Mouse (Mus musculus) kidney, embryonic 16.5 days (tissue): ENCODE results near the gene BC052040. TPM values are rescaled to one million over a fixed set of nuclear protein-coding genes. Genes with fewer than 3 reads are reported as not detected.

Source experiments
- ATAC-seq: fragments of 200-750 bp; cut with Nextera tagmentation; 2 replicates; pipeline ENCODE4 v1.8.0; 2017; ENCODE audit warnings: moderate TSS enrichment; ENCODE audit not compliant: low FRiP score, low TSS enrichment
- H3K27ac ChIP-seq: fragments of 300-500 bp; sonication (generic); 2 replicates; pipeline ENCODE4 v1.5.1; 2014; ENCODE audit warnings: low read length
- H3K27me3 ChIP-seq: fragments of 300-500 bp; sonication (generic); 2 replicates; pipeline ENCODE4 v1.6.1; 2014; ENCODE audit warnings: low read length, control low read depth, mixed read lengths; ENCODE audit not compliant: insufficient read depth
- H3K36me3 ChIP-seq: fragments of 300-500 bp; sonication (generic); 2 replicates; pipeline ENCODE4 v1.6.1; 2014; ENCODE audit warnings: low read length, control low read depth, mixed read lengths; ENCODE audit not compliant: insufficient read depth
- H3K4me1 ChIP-seq: fragments of 300-500 bp; sonication (generic); 2 replicates; pipeline ENCODE4 v1.6.1; 2014; ENCODE audit warnings: low read length, control low read depth, mixed read lengths; ENCODE audit not compliant: insufficient read depth
- H3K4me2 ChIP-seq: fragments of 300-500 bp; sonication (generic); replicated peaks from 2 replicates; pipeline ENCODE4 v1.6.1; 2014; ENCODE audit warnings: low read depth, low read length
- H3K4me3 ChIP-seq: fragments of 300-500 bp; sonication (generic); 2 replicates; pipeline ENCODE4 v1.5.1; 2014; ENCODE audit warnings: mild to moderate bottlenecking, low read length
- H3K9ac ChIP-seq: fragments of 300-500 bp; sonication (generic); replicated peaks from 2 replicates; pipeline ENCODE4 v1.6.1; 2014; ENCODE audit warnings: low read length
- H3K9me3 ChIP-seq: fragments of 300-500 bp; sonication (generic); 2 replicates; pipeline ENCODE4 v1.6.1; 2016; ENCODE audit warnings: low read length, control low read depth
- WGBS: fragments of 180-500 bp; shearing (Covaris S2); extraction: QIAGEN DNeasy Blood & Tissue Kit; methylation state at CpG from one replicate; pipeline ENCODE4 v1.1.7; 2014; 5-methylcytosine and 5-hydroxymethylcytosine counted together
- polyA plus RNA-seq: library from polyadenylated mRNA; unstranded; fragments of >200 nt; fragmentation: Nextera tagmentation; extraction: Ambion mirVana; gene quantifications from 2 replicates; pipeline ENCODE4 v1.2.1, GENCODE M21; 2015

Gene BC052040
- polyA plus RNA-seq, 1 experiment from 2014 or later = 15.4 TPM

DNA sequence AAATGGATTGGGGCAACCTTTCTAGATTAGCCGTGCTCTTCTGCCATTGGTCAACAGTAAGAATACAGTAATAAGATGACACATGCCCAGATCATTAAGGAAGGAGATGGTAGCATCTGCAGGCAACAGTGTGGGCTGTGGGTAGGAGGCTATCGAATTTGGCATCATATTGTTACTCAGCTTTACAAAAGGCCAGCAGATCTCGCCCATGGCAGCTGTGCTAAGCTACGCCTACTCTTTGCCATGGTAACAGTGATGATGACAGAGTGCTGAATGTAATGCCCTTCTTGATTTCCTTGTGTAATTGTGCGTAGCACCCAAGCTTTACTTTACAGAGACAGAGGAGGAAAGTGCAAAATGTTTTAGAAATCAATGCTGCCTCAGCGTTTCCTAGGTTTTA, 106.8 kb downstream of the BC052040 start:
- ATAC-seq = peak; percentile 77
- H3K36me3 ChIP-seq = 0 out of 2 replicates have a peak, but pooled peaks cover 4% of the 10 kb centered on the region
- 67% methylated on average over 6 of the region's 6 CpGs for WGBS
- H3K9ac ChIP-seq = no peak overlapping the region
- H3K27me3 ChIP-seq = no peaks in the 10 kb centered on the region
- H3K4me1 ChIP-seq = peaks cover 16% of the 10 kb centered on the region
- no peak overlapping the region for H3K27ac ChIP-seq
- H3K4me2 ChIP-seq = no peak overlapping the region
- no peak overlapping the region for H3K4me3 ChIP-seq
- no peaks in the 10 kb centered on the region for H3K9me3 ChIP-seq

DNA sequence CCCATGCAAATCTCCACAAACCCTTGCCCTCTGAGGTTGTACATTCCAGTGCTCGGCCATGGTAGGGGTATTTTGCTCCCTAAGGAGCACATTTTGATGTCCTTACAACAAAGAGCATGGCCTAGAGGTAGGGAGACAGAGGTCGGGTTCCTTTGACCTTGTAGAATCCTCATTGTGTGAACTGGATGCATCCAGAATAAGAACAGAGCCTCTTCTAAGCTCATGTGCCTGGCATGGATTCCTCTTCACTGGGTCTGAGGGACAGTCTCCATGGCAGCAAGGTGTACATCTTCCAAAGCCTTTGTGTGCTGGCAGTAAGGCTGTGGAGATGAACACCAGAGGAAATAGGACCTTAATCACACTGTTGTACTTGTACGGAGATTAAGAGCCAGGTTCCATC, 112.3 kb downstream of the BC052040 start:
- 81% methylated on average over 3 of the region's 3 CpGs for WGBS

DNA sequence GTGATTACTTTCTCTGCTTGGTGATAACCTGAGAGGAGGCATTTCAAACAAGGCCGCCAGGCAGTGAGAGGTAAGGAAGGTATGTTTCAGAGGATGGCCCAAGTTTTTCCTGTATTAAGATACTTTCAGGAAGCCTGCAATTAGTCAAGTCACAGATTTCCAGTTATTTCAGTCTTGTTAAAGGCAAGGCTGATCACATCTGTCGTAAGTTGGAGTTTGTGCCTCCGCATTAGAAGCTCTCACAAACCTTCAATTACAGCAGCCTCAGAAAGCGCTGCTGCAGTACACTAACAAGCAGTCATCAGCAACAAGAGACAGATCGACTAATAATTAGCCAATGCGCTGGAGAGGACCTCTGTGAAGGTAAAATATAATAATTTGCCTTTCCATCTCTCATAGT, 112.9 kb downstream of the BC052040 start:
- ATAC-seq = no peak
- Histone ChIP-seq H3K9me3 (no peaks in the 10 kb centered on the region), H3K9ac (no peak overlapping the region), H3K4me3 (no peak overlapping the region), H3K4me1 (no peaks in the 10 kb centered on the region), H3K27ac (no peak overlapping the region), H3K4me2 (no peak overlapping the region), H3K36me3 (0 out of 2 replicates have a peak, but pooled peaks cover 4% of the 10 kb centered on the region), H3K27me3 (no peaks in the 10 kb centered on the region)
- 91% methylated on average over 6 of the region's 6 CpGs for WGBS

More for the DNA sequence above, 112.3 kb downstream of the BC052040 start:
- Histone ChIP-seq H3K4me2 (no peak overlapping the region), H3K27ac (no peak overlapping the region), H3K9me3 (no peaks in the 10 kb centered on the region), H3K36me3 (0 out of 2 replicates have a peak, but pooled peaks cover 4% of the 10 kb centered on the region), H3K4me3 (no peak overlapping the region), H3K9ac (no peak overlapping the region), H3K4me1 (no peaks in the 10 kb centered on the region), H3K27me3 (no peaks in the 10 kb centered on the region)
- ATAC-seq = no peak

DNA sequence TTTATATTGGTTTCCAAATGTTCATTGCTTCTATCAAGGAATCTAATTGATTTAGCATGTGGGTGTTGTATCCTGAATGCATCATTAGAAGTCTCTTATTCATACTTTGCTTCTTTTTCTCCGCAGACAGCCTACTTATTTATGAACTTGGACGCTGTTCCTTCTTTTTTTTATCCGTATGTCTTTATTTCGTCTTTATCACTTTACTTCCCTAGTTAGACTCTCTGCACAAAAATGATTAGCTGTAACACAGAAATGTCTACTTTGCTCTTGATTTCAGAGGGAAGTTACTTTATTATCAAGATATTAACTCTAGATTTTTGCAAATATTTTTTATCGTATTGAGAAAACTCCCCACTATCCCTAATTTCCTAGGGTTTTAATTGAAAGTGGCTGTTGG, 117.5 kb downstream of the BC052040 start:
- Histone ChIP-seq H3K9me3 (0 out of 2 replicates have a peak, but pooled peaks cover 5% of the 10 kb centered on the region), H3K27ac (no peak overlapping the region), H3K4me3 (no peak overlapping the region), H3K4me2 (no peak overlapping the region), H3K9ac (no peak overlapping the region), H3K4me1 (no peaks in the 10 kb centered on the region), H3K27me3 (no peaks in the 10 kb centered on the region), H3K36me3 (no peaks in the 10 kb centered on the region)
- 80% methylated on average over 5 of the region's 5 CpGs for WGBS
- no peak for ATAC-seq

- H3K9me3 ChIP-seq = 0 out of 2 replicates have a peak, but pooled peaks cover 5% of the 10 kb centered on the region
- H3K4me3 ChIP-seq = no peak overlapping the region
- no peak overlapping the region for H3K27ac ChIP-seq
- H3K36me3 ChIP-seq = no peaks in the 10 kb centered on the region
- WGBS = 36% methylated on average over 5 of the region's 5 CpGs
- no peaks in the 10 kb centered on the region for H3K4me1 ChIP-seq
- H3K27me3 ChIP-seq = no peaks in the 10 kb centered on the region
- no peak overlapping the region for H3K9ac ChIP-seq
- H3K4me2 ChIP-seq = no peak overlapping the region
- no peak for ATAC-seq
Observed at GRCm38 (mm10) chr2:115702610-115703009, 121.1 kb downstream of the BC052040 start.

DNA sequence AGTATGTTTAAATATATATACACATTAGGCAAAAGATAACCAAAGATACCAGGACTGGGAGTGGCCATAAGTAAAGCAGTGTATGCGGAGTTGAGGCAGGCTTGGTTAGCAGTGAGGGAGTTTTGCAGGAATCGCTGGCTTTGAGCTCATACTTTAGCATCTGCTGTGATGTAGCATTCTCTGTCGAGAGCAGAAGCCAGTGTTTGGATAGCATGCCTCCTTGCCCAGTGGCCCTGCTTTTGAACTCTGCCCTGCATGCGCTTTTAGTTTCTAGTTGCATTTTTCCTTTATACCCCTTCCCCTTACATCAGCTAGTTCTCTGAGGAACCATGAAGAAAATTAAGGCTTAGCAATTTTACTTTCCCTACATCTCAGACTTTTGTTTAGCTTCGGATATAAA, 136.0 kb downstream of the BC052040 start:
- H3K27ac ChIP-seq = peak overlapping the region; percentile 77
- ATAC-seq = peak; percentile 56; the same call in 1 of the 2 replicates
- WGBS = 31% methylated on average over 5 of the region's 5 CpGs

DNA sequence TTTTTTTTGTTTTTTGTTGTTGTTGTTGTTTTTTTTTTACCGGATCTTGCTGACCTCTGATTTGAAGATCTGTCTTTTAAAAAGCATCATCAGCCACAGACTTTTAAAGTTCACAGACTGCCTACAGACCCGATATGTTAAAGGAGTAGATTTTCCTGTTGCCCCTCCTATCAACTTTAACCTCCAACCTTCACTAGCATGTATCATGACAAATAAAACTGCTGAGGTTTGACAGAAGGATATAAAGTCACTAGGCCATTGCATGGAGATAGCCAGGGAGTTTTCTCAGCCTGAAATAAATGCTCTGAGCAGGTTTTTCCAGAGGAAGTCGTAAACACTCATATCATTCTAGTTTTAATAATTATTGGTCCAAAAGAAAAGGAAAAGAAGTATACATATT, 136.5 kb downstream of the BC052040 start:
- Histone ChIP-seq H3K9ac (no peak overlapping the region), H3K4me1 (peaks cover 22% of the 10 kb centered on the region), H3K9me3 (peaks cover 18% of the 10 kb centered on the region), H3K4me3 (no peak overlapping the region), H3K27ac (no peak overlapping the region), H3K4me2 (no peak overlapping the region), H3K36me3 (peaks cover 16% of the 10 kb centered on the region; the same call in 1 of the 2 replicates), H3K27me3 (no peaks in the 10 kb centered on the region)
- ATAC-seq = peak; percentile 86; the same call in 1 of the 2 replicates
- WGBS = 17% methylated on average over 3 of the region's 3 CpGs

More for the DNA sequence above, 136.0 kb downstream of the BC052040 start:
- H3K9ac ChIP-seq = no peak overlapping the region
- peaks cover 18% of the 10 kb centered on the region for H3K9me3 ChIP-seq
- H3K4me2 ChIP-seq = no peak overlapping the region
- no peak overlapping the region for H3K4me3 ChIP-seq
- H3K36me3 ChIP-seq = peaks cover 16% of the 10 kb centered on the region; the same call in 1 of the 2 replicates
- peaks cover 19% of the 10 kb centered on the region for H3K4me1 ChIP-seq
- no peaks in the 10 kb centered on the region for H3K27me3 ChIP-seq

DNA sequence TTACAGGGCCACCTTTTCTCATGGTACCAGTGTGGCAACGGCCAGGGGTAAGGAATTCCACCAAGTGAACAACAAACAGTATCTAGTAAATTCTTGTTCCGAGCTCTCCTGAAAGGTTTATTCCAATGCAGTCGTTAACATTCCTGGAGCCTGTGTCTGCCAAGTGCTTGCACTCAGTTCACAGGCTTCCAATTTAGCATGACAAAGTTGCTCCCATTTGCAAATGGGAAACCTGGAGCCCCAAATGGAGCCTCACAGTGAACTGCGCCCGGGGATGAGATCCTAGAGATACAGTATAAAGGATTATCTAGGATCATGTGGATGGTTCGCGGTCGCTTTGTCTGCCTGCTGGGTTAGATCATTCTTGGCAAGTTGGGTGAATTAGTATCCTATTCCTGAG, 141.9 kb downstream of the BC052040 start:
- no peak for ATAC-seq
- H3K4me3 ChIP-seq = no peak overlapping the region
- 44% methylated on average over 8 of the region's 8 CpGs for WGBS

GRCm38 (mm10) chr2:115724216-115724615, 142.7 kb downstream of the BC052040 start:
- peaks cover 22% of the 10 kb centered on the region; the same call in 1 of the 2 replicates for H3K36me3 ChIP-seq
- no peak overlapping the region for H3K4me3 ChIP-seq
- peaks cover 21% of the 10 kb centered on the region for H3K4me1 ChIP-seq
- H3K4me2 ChIP-seq = no peak overlapping the region
- no peak overlapping the region for H3K27ac ChIP-seq
- no peak overlapping the region for H3K9ac ChIP-seq
- H3K9me3 ChIP-seq = peaks cover 18% of the 10 kb centered on the region
- ATAC-seq = peak; percentile 29; the same call in 1 of the 2 replicates
- WGBS = 43% methylated on average over 6 of the region's 6 CpGs
- no peaks in the 10 kb centered on the region for H3K27me3 ChIP-seq

More for the DNA sequence above, 141.9 kb downstream of the BC052040 start:
- no peak overlapping the region for H3K27ac ChIP-seq
- peaks cover 21% of the 10 kb centered on the region for H3K4me1 ChIP-seq
- H3K9me3 ChIP-seq = peaks cover 18% of the 10 kb centered on the region
- no peak overlapping the region for H3K4me2 ChIP-seq
- peaks cover 22% of the 10 kb centered on the region; the same call in 1 of the 2 replicates for H3K36me3 ChIP-seq
- H3K27me3 ChIP-seq = no peaks in the 10 kb centered on the region
- no peak overlapping the region for H3K9ac ChIP-seq

- peaks cover 21% of the 10 kb centered on the region for H3K4me1 ChIP-seq
- no peaks in the 10 kb centered on the region for H3K27me3 ChIP-seq
- H3K4me3 ChIP-seq = no peak overlapping the region
- no peak overlapping the region for H3K27ac ChIP-seq
- H3K4me2 ChIP-seq = no peak overlapping the region
- peaks cover 18% of the 10 kb centered on the region; the same call in 1 of the 2 replicates for H3K36me3 ChIP-seq
- ATAC-seq = no peak
- WGBS = 91% methylated on average over 6 of the region's 6 CpGs
- H3K9ac ChIP-seq = no peak overlapping the region
- H3K9me3 ChIP-seq = peaks cover 15% of the 10 kb centered on the region
Observed at GRCm38 (mm10) chr2:115724726-115725125, 143.2 kb downstream of the BC052040 start.
